Mouse (Mus musculus): Measurements from ENCODE around the gene Cenpo. TPM values are rescaled to one million over a fixed set of nuclear protein-coding genes. Genes with fewer than 3 reads are reported as not detected.
A peak's percentile ranks its signal among the peaks of the same experiment; 100 is the strongest.

Cenpo gene
- polyA plus RNA-seq, 1 experiment, result 23.3 TPM

DNA sequence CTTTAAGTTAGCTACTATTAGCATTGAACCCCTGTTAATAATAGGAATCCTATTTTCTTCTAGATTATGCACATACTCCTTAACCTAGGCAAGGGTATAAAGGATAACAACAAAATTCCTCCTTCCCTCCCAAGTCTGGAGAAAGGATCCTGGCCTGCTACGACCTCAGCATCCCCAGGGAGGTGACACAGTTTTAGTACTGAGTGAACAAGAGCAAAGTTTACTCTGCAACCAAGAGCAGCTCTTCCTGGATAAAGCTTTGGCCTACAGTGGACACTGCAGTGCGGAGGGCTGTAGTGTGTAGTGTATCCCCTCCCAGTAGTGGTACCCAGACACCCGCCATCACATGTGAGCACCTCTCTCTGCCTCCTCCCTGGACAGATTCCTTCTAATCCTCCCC lies 82.1 kb downstream of the Cenpo start:
- Histone ChIP-seq H3K4me3 (ENCODE audit: insufficient read depth, low read length) (no peak overlapping the region), H3K27ac (ENCODE audit: insufficient read depth, low read depth, low read length) (no peak overlapping the region), H3K4me1 (ENCODE audit: control insufficient read depth, insufficient read depth, low read length) (peaks cover 30% of the 10 kb centered on the region)
- TF ChIP-seq POLR2A (IDR thresholded peaks at IDR 0.05; ENCODE audit: borderline replicate concordance, low read depth, low read length) (no peak), CTCF (IDR thresholded peaks at IDR 0.05; ENCODE audit: low read depth, low read length) (no peak)

DNA sequence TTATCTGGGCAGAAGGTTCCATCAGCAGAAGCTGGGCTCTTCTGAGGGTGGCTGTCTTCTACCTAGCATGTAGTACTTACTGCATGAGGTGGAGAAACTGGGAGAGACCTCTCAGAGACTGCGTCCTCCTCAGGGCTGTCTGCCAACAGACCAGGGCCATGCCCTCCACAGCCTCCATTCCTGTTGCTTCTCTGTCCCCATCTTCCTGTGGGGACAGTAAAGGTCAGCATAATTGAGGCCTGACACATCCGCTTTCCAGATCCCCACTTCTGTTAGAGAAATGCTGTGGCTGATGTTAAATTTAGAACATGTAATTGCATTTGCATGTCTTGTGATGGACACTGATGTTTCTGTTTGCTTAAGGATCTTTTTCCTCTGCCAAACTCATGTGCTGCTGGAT lies 83.2 kb downstream of the Cenpo start:
- Histone ChIP-seq H3K27ac (ENCODE audit: insufficient read depth, low read depth, low read length) (peak overlapping the region; percentile 97), H3K4me3 (ENCODE audit: insufficient read depth, low read length) (peak overlapping the region; percentile 18; the same call in 1 of the 2 replicates), H3K4me1 (ENCODE audit: control insufficient read depth, insufficient read depth, low read length) (peaks cover 30% of the 10 kb centered on the region)
- TF ChIP-seq CTCF (IDR thresholded peaks at IDR 0.05; ENCODE audit: low read depth, low read length), result no peak
- no peak for TF ChIP-seq POLR2A (IDR thresholded peaks at IDR 0.05; ENCODE audit: borderline replicate concordance, low read depth, low read length)

Other genes starting within 250 kb of the Cenpo start
- 3.2 and 4.6 TPM in 2 replicates for gene Efr3b, start 195.4 kb downstream of the Cenpo start, polyA plus RNA-seq (2012; ENCODE audit: insufficient read depth, insufficient read length, missing spikeins)
- 3.2 and 3.4 TPM in 2 replicates for gene Dnajc27, start 151.7 kb downstream of the Cenpo start, polyA plus RNA-seq (2012; ENCODE audit: insufficient read depth, insufficient read length, missing spikeins)
- gene Adcy3, start 101.2 kb downstream of the Cenpo start, polyA plus RNA-seq (2012; ENCODE audit: insufficient read depth, insufficient read length, missing spikeins), result 5.5 and 7.2 TPM in 2 replicates
- 8.1 and 9.3 TPM in 2 replicates for gene Ptrhd1, start 267 bp downstream of the Cenpo start, polyA plus RNA-seq (2012; ENCODE audit: insufficient read depth, insufficient read length, missing spikeins)
- gene Ncoa1, start 242.9 kb upstream of the Cenpo start, polyA plus RNA-seq (2012; ENCODE audit: insufficient read depth, insufficient read length, missing spikeins), result 32.6 and 35.2 TPM in 2 replicates

Data from bone marrow macrophage, adult 2 months (primary cell).